27 mouse cellular contexts compared by ENCODE assay signal in genomic region chr2:173347341-173347740, GRCm38 (mm10).
DNase-seq lines count a peak whose midpoint lies in the region; ATAC-seq lines count a peak whose summit lies in the region.
"Had no signal": no experiment of that assay in that cellular context is flagged by ENCODE, and none has a peak within 500 bp of the region (broad histone marks: within the 10 kb centered on the region; RNA-seq: fewer than 3 reads in every experiment).

No protein-coding gene starts in this region.

- peak; percentile 37 for DNase-seq in ES-CJ7 (ENCODE audit: low read depth, low spot score)
- DNase-seq in frontal cortex, adult 2 months (ENCODE audit: extremely low spot score in 1 of 2, low spot score in 1 of 2): peak; percentile 74 to 75
- peak; percentile 30 to 67 for DNase-seq in left cerebral cortex, postnatal 10 days (ENCODE audit: extremely low spot score in 1 of 2, low spot score in 2 of 2)
- peak; percentile 33 for DNase-seq in right cerebral cortex, postnatal 14 days
- no peak for DNase-seq in urinary bladder, postnatal 36 days (ENCODE audit: low spot score in 2 of 2)
- no peak for DNase-seq in ovary, postnatal 36 days (ENCODE audit: low spot score)
- DNase-seq: adrenal gland, adult 2 months; B cell, adult 2 months; cerebellum, adult 2 months; cerebellum, postnatal 25 days; forebrain, postnatal 0 days; gastrocnemius, postnatal 14 days; heart, adult 11 months; heart, postnatal 10 days; kidney, adult 11 months; kidney, postnatal 4 days; thymus, adult 2 months had no signal

- no peak for ATAC-seq in heart, embryonic 11.5 days (replicated peaks; ENCODE audit: insufficient number of reproducible peaks, low FRiP score, low TSS enrichment)
- ATAC-seq: forebrain, postnatal 0 days; midbrain, embryonic 16.5 days had no signal

- H3K9ac ChIP-seq in heart, embryonic 11.5 days (ENCODE audit: low read depth, low read length): no peak overlapping the region
- H3K9ac ChIP-seq: embryonic facial prominence, embryonic 12.5 days; forebrain, postnatal 0 days; heart, embryonic 12.5 days; hindbrain, embryonic 12.5 days; kidney, embryonic 15.5 days; limb, embryonic 15.5 days; liver, embryonic 15.5 days had no signal

- H3K36me3 ChIP-seq in heart, embryonic 11.5 days (ENCODE audit: control insufficient read depth, insufficient read depth, low read length): no peaks in the 10 kb centered on the region
- H3K36me3 ChIP-seq: embryonic facial prominence, embryonic 12.5 days; heart, embryonic 12.5 days; hindbrain, embryonic 12.5 days; kidney, embryonic 15.5 days; limb, embryonic 15.5 days; liver, embryonic 15.5 days; midbrain, embryonic 10.5 days had no signal

- H3K27me3 ChIP-seq in heart, embryonic 11.5 days (ENCODE audit: control insufficient read depth, insufficient read depth, low read length): peaks cover 3% of the 10 kb centered on the region; the same call in 1 of the 2 replicates
- H3K27me3 ChIP-seq: hindbrain, embryonic 12.5 days; limb, embryonic 15.5 days; liver, embryonic 15.5 days had no signal

- WGBS in heart, embryonic 11.5 days (ENCODE audit: insufficient replicate concordance): 55% methylated on average over 11 of the region's 11 CpGs

- H3K4me1 ChIP-seq in heart, embryonic 11.5 days (ENCODE audit: control insufficient read depth, insufficient read depth, low read length): peaks cover 10% of the 10 kb centered on the region
- H3K4me1 ChIP-seq: liver, embryonic 15.5 days had no signal

- intact Hi-C loops in left cerebral cortex, postnatal 10 days (cut with DNase I): loop anchor here (10.0 kb wide), 1 partner anchor 73 kb away; the partner anchor contains the start of gene Pmepa1

- peaks cover 5% of the 10 kb centered on the region for H3K9me3 ChIP-seq in heart, embryonic 11.5 days (replicated peaks; ENCODE audit: control insufficient read depth, low read length)
- H3K9me3 ChIP-seq: embryonic facial prominence, embryonic 12.5 days; kidney, embryonic 15.5 days; limb, embryonic 15.5 days; liver, embryonic 15.5 days had no signal

- H3K4me2 ChIP-seq in heart, embryonic 11.5 days: no peak overlapping the region
- H3K4me2 ChIP-seq: embryonic facial prominence, embryonic 12.5 days; heart, embryonic 12.5 days; hindbrain, embryonic 12.5 days; kidney, embryonic 15.5 days; limb, embryonic 15.5 days; liver, embryonic 15.5 days had no signal

- no peak overlapping the region for H3K4me3 ChIP-seq in heart, embryonic 11.5 days (ENCODE audit: low read depth, low read length)
- H3K4me3 ChIP-seq: embryonic facial prominence, embryonic 12.5 days; heart, embryonic 12.5 days; hindbrain, embryonic 12.5 days; kidney, embryonic 15.5 days; limb, embryonic 15.5 days; liver, embryonic 15.5 days; midbrain, embryonic 10.5 days; myocyte had no signal

- H3K27ac ChIP-seq in heart, embryonic 11.5 days (ENCODE audit: low read depth, low read length): no peak overlapping the region
- H3K27ac ChIP-seq: embryonic facial prominence, embryonic 12.5 days; hindbrain, embryonic 12.5 days; kidney, embryonic 15.5 days; limb, embryonic 15.5 days; liver, embryonic 15.5 days; midbrain, embryonic 10.5 days had no signal

Comparison
In these comparisons a context has a peak if more than half of its experiments do, and no peak if none do; other contexts are left out.
1. DNase-seq: peak in ES-CJ7 (single experiment), frontal cortex, adult 2 months (2 of 2), left cerebral cortex, postnatal 10 days (2 of 2) and right cerebral cortex, postnatal 14 days (single experiment); none in urinary bladder, postnatal 36 days (0 of 2) and ovary, postnatal 36 days (single experiment).